In genomic region chr2:172577196-172577766, GRCm38 (mm10) we compare ENCODE assay signal across 28 mouse cellular contexts. TPM values are rescaled to one million over a fixed set of nuclear protein-coding genes. Genes with fewer than 3 reads are reported as not detected.
A peak's percentile ranks its signal among the peaks of the same experiment; 100 is the strongest.
DNase-seq lines count a peak whose midpoint lies in the region; ATAC-seq lines count a peak whose summit lies in the region.
"Had no signal": no experiment of that assay in that cellular context is flagged by ENCODE, and none has a peak within 500 bp of the region (broad histone marks: within the 10 kb centered on the region; RNA-seq: fewer than 3 reads in every experiment).

No protein-coding gene starts in this region.

- no peak overlapping the region for H3K27ac ChIP-seq in midbrain, embryonic 11.5 days (ENCODE audit: low read depth, low read length)
- H3K27ac ChIP-seq in midbrain, embryonic 10.5 days (replicated peaks): no peak overlapping the region
- 0 out of 2 replicates have a peak overlapping the region, but pooled peaks have one; percentile 36 for H3K27ac ChIP-seq in limb, embryonic 10.5 days
- H3K27ac ChIP-seq: forebrain, embryonic 10.5 days; gastrocnemius, adult 2 months; heart, embryonic 13.5 days; hindbrain, embryonic 12.5 days; hindbrain, embryonic 15.5 days had no signal

- no peak overlapping the region for H3K4me2 ChIP-seq in midbrain, embryonic 11.5 days
- H3K4me2 ChIP-seq: heart, embryonic 13.5 days; hindbrain, embryonic 12.5 days; hindbrain, embryonic 15.5 days had no signal

- 56% methylated on average over 2 of the region's 2 CpGs for WGBS in midbrain, embryonic 11.5 days
- 60% methylated on average over 2 of the region's 2 CpGs for WGBS in midbrain, embryonic 10.5 days
- 37% methylated on average over 2 of the region's 2 CpGs for WGBS in limb, embryonic 10.5 days

- no peak overlapping the region for H3K4me3 ChIP-seq in midbrain, embryonic 11.5 days (ENCODE audit: low read depth, low read length)
- H3K4me3 ChIP-seq in midbrain, embryonic 10.5 days: no peak overlapping the region
- H3K4me3 ChIP-seq in limb, embryonic 10.5 days: no peak overlapping the region
- H3K4me3 ChIP-seq: forebrain, embryonic 10.5 days; gastrocnemius, adult 2 months; heart, embryonic 13.5 days; hindbrain, embryonic 12.5 days; hindbrain, embryonic 15.5 days had no signal

- H3K36me3 ChIP-seq in midbrain, embryonic 11.5 days (ENCODE audit: control insufficient read depth, insufficient read depth, low read length): no peaks in the 10 kb centered on the region
- no peaks in the 10 kb centered on the region for H3K36me3 ChIP-seq in midbrain, embryonic 10.5 days
- no peaks in the 10 kb centered on the region for H3K36me3 ChIP-seq in limb, embryonic 10.5 days
- H3K36me3 ChIP-seq: forebrain, embryonic 10.5 days; heart, embryonic 13.5 days; hindbrain, embryonic 12.5 days; hindbrain, embryonic 15.5 days had no signal

- H3K27me3 ChIP-seq in midbrain, embryonic 11.5 days (ENCODE audit: control insufficient read depth, insufficient read depth, low read length): no peaks in the 10 kb centered on the region
- peaks cover 30% of the 10 kb centered on the region for H3K27me3 ChIP-seq in midbrain, embryonic 10.5 days (ENCODE audit: low read depth, poor library complexity, severe bottlenecking)
- H3K27me3 ChIP-seq in limb, embryonic 10.5 days (ENCODE audit: low read depth, poor library complexity, severe bottlenecking): peaks cover 5% of the 10 kb centered on the region; the same call in 1 of the 2 replicates

- H3K9ac ChIP-seq in midbrain, embryonic 11.5 days (ENCODE audit: low read length): no peak overlapping the region
- H3K9ac ChIP-seq: forebrain, postnatal 0 days; heart, embryonic 13.5 days; hindbrain, embryonic 12.5 days; hindbrain, embryonic 15.5 days had no signal

- peak; percentile 61 for DNase-seq in midbrain, embryonic 11.5 days (ENCODE audit: low spot score, missing footprints)
- DNase-seq in midbrain, embryonic 10.5 days (ENCODE audit: low spot score): no peak
- peak; percentile 97 for DNase-seq in R1 (ENCODE audit: low read depth, low spot score)
- DNase-seq in limb, embryonic 10.5 days (ENCODE audit: low spot score): no peak
- DNase-seq in heart, postnatal 14 days: no peak
- no peak for DNase-seq in cerebellum, postnatal 25 days
- DNase-seq: adrenal gland, adult 8-10 months; adrenal gland, postnatal 25 days; cerebellum, adult 11-12 months; cerebellum, adult 8-10 months; cerebellum, postnatal 10 days; forebrain, postnatal 0 days; gastrocnemius, adult 2 months; gastrocnemius, postnatal 14 days; heart, adult 11 months; kidney, adult 2 months had no signal

- no peaks in the 10 kb centered on the region for H3K4me1 ChIP-seq in midbrain, embryonic 11.5 days (ENCODE audit: control insufficient read depth, insufficient read depth, low read length)
- peaks cover 8% of the 10 kb centered on the region for H3K4me1 ChIP-seq in midbrain, embryonic 10.5 days
- H3K4me1 ChIP-seq in limb, embryonic 10.5 days: peaks cover 11% of the 10 kb centered on the region

- ATAC-seq in midbrain, embryonic 11.5 days (ENCODE audit: low FRiP score): no peak
- ATAC-seq: forebrain, embryonic 14.5 days; forebrain, postnatal 0 days; intestine, postnatal 0 days had no signal

- no peaks in the 10 kb centered on the region for H3K9me3 ChIP-seq in midbrain, embryonic 11.5 days (ENCODE audit: control insufficient read depth, low read length)
- H3K9me3 ChIP-seq in midbrain, embryonic 10.5 days (replicated peaks): no peaks in the 10 kb centered on the region
- H3K9me3 ChIP-seq in limb, embryonic 10.5 days (replicated peaks): no peaks in the 10 kb centered on the region
- H3K9me3 ChIP-seq: forebrain, embryonic 10.5 days; heart, embryonic 13.5 days; hindbrain, embryonic 12.5 days; hindbrain, embryonic 15.5 days had no signal

- intact Hi-C loops in heart, postnatal 14 days (cut with DNase I): no loop called here

RNA-seq across cellular contexts. Expression of gene Tfap2c, which starts 27.9 kb away (rescaled TPM):
- polyA plus RNA-seq in midbrain, embryonic 11.5 days (2014; fragmentation: Nextera tagmentation; extraction: Ambion mirVana): 2.8 and 4.5 TPM in 2 replicates
- polyA plus RNA-seq in midbrain, embryonic 10.5 days (2016; fragmentation: Nextera tagmentation; extraction: Ambion mirVana): 4.4 and 6.3 TPM in 2 replicates
- 11.5 and 25.1 TPM in 2 replicates for polyA plus RNA-seq in limb, embryonic 10.5 days (2016; fragmentation: Nextera tagmentation; extraction: Ambion mirVana)
- not detected for total RNA-seq in heart, postnatal 14 days (2021)
- total RNA-seq: adrenal gland, adult 8-10 months; adrenal gland, postnatal 25 days; CH12.LX; gastrocnemius, adult 2 months; gastrocnemius, postnatal 14 days; gastrocnemius, postnatal 4 days; heart, adult 8-10 months; heart, postnatal 25 days; hematopoietic stem cell, adult 5-6 weeks; MEL had no signal
- polyA plus RNA-seq: intestine, postnatal 0 days; kidney, adult 2 months had no signal

Comparison
In these comparisons a context has a peak if more than half of its experiments do, and no peak if none do; other contexts are left out.
1. DNase-seq: peak in midbrain, embryonic 11.5 days (single experiment) and R1 (single experiment); none in midbrain, embryonic 10.5 days (single experiment), limb, embryonic 10.5 days (single experiment), heart, postnatal 14 days (0 of 2) and cerebellum, postnatal 25 days (0 of 2).